Mouse (Mus musculus) testis, postnatal 14 days (tissue): ENCODE measurements at regions not wholly inside any gene's neighbourhood (a gene's known extent, or its start where the extent isn't known, plus 50 kb on each side); places are given as distances from the start of the nearest gene placed in this dataset.

Experiments used
- DNase-seq: peaks from one replicate; pipeline ENCODE4 v3.0.0; 2021; ENCODE audit warnings: low spot score

DNA sequence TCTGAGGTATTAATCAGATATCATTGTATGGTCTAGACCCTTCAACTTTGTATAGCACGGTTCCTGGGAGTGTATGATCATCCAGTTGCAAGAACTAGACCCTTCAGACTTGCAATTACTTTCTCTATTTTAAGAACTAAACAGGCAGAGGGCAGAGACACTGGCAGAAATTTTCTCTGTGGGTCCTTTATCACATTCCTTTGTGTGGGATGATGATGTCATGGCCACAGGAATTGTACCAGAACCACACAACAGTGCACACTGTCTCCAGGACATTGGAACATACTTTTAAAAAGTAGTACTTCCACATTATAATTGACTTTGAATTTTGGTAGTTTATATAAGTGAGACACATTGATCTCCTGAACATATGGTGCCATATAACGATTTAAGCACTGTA, 674.2 kb downstream of the Rfpl4b start:
- no peak for DNase-seq

DNA sequence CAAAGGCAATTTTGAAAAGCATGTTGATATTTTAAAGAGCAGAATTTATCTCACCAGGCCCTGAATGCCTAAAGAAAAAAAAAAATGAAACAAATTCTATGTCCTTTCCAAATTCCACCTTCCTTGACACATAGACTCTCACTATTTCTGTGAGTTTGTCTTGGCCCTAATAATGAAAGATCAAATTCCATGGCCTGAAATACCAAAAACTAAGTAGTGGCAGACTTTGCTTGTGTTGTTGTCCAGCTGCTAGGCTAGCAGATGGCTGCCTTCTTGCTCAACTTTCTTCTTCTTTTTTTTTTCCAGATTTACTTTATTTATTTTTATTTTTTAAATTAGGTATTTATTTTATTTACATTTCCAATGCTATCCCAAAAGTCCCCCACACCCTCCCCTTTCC, 682.4 kb downstream of the Rfpl4b start:
- DNase-seq, result no peak

DNA sequence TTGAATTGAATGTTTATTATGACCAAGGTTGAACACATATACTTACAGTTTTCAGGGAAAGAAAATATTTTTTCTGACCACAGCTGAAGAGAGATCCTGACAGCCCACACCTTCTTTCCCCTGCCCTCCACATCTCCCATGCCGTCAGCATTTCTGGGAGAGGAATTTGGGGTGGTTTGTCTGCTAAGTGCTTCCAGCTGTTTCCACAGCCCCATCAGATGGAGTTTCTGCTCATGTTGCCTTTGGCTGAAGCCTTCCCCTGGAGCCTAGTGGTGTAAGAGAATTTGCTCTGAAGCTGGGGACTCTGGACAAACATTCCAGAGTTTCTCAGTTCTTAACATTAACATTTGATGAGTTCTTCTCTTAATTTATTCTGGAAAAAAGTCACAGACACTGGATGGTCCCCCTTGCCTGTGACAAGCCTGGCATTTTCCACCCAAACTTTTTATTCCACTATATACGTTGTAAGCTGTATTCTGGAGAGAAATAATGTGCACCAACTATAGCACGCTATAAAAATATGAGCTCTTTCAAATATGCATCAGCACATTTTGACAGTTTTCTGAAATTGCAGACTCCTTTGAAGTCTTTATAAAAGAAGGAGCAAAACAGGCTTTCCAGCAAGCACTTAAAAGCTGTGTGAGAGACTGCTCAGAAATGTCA, 699.5 kb downstream of the Rfpl4b start:
- no peak for DNase-seq

DNA sequence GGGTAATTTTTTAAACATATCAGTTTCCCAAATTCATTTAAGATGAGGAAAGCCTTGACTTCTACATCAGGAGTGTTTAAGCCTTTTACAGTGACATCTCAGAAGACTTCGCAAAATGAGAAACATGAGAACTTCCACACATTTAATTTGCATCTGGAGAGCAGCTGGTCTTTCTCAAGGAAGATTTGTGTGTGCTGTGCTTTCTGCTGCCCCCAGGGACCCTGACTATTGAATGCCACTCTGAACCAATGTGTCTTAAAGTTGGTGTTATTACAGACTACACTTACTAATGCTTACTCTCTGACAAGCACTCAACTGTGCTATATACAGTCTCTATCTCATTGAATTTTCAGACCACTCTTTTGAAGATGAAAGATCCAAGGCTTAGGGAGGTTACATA, 703.0 kb downstream of the Rfpl4b start:
- DNase-seq, result no peak

DNA sequence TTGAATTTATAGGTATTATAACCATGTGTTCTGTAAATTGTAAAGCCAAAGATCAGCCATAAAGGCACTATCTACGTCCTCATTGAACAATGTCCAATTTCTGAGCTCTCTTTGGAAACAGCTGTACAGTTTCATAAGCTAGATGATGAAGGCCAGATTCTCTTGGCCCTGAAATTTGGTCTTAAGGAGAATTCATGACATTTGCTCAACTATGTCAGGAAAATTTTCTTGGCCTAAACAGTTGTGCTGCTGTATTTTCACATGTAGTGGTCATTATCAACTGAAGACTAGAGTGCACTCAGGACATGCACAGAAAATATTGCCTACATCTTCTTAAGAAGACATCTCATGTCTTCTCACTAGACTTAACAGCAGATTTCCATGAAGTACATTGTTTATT, 705.1 kb downstream of the Rfpl4b start:
- no peak for DNase-seq

DNA sequence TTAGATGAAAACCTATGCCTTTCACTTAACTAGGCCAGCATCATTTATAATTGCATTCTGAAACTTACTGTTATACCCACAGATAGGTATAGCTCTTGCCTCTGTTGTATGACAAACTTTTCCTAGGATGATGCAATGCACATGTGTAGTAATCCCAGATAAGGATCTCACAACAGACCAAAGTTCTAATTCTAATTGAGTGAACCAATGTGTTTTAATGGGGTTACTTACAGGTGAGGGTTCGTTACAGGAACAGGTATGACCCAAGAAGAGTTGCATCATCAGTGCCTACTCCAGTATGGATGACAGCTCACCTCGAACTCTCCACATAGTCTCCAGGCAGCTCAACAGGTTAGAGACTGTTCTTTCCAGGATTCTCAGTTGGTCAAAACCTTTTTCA, 707.4 kb downstream of the Rfpl4b start:
- DNase-seq, result no peak

DNA sequence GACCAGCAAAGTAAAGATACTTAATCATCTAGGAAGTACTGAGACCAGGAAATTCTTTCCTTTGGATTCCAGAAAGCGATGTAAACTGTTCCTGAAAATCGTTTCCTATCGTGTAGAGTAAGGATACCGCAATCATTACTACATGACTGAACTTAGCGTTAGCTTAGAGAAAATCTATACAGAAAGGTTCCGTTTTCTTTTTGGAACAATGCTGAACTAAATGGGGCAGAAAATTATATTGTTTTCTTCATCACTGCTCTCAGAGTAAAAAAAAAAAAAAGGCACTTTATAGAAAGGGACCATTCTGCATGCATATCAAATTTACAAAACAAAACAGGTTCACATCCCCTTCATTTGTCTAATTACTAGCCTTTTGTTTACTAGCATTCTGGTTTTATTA, 713.0 kb downstream of the Rfpl4b start:
- DNase-seq, result no peak

DNA sequence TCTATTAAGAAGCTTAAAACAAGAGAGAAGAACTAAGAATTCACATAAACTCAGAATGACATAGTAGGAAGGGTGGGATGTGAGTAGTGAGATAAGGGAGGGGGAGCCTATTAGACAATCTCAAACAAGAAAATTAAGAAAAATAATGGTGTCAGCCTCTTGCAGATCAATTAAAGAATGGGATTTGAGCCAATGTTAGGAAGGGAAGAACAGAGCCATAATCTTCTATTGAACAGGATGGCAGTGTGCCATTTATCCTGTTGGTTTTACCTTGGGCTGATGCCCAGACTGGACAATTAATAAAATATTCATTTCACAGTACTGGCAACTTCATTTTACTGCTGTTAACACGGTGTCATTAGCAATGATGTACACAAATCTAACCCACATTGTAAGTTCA, 718.0 kb downstream of the Rfpl4b start:
- no peak for DNase-seq

DNA sequence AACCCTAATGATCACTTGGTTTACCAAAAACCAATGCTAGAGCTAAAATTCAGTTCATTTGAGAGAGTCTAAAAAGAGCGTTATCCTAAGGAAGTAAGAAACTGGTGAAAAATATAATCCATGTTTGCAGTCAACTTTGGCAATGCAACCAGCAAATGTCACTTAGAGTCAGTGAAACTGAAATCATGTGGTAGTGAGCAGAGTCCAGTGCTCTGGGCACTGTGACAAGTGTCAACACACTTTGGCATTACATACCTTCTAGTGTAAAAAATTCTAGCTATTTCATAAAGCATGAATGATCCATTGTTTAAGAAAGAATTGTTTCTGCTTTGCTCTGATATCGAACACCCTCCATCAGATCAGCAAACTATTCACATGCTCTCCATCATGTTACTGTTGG, 743.1 kb downstream of the Rfpl4b start:
- no peak for DNase-seq

DNA sequence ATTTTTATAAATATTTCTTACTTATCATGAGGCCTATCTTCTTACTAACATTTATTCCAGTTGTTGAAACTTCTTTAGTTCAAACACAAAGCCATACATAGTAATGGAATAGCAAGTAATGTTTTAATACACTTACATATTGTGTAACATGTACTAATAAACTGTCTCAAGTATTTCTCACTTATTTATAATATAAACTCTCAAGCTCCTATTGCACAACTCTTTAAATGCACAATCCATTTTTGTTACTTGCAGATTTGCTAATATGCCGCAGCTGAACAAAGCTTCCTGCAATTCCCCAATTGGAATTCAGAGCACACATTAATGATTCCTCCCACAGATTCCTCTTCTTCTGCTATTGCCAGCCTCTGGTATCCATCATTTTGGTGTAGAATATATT, 749.2 kb downstream of the Rfpl4b start:
- DNase-seq, result no peak

DNA sequence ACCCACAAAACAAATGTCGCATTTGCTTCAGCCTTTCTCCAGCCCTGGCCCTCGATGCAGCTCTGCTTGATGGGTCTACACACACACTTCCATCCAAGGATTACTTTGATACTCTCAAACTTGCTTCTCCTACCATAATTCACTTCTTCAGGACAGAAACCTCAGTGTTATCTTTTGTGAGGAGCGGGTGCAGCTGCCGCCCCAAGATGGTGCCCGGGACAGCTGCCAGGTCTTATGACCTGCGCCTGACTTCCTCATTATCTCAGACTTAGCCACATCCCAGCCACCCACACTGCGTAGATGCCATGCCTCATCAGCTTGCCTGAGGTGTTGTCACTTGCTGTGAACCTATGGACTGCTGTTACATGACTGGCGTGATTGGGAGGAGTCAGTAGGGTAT, 762.5 kb downstream of the Rfpl4b start:
- DNase-seq, result no peak

DNA sequence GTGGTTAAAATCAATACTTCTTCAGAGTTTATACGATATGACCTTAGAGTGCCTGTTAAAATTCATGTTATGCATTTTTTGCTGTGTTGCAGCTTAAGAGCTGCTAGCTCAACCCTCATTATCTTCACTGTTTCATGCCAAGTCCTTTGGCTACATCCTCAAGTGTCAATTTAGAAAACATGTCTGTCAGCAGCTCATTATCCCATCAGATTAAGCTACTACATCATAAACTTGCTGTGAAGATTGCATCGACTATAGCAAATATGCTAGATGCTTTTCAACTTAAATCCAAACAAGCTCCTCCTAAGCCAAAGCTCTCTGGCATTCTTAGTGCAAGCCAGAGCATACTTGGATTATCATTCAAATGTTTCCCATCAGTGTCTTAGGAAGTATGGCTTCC, 811.1 kb downstream of the Rfpl4b start:
- no peak for DNase-seq

DNA sequence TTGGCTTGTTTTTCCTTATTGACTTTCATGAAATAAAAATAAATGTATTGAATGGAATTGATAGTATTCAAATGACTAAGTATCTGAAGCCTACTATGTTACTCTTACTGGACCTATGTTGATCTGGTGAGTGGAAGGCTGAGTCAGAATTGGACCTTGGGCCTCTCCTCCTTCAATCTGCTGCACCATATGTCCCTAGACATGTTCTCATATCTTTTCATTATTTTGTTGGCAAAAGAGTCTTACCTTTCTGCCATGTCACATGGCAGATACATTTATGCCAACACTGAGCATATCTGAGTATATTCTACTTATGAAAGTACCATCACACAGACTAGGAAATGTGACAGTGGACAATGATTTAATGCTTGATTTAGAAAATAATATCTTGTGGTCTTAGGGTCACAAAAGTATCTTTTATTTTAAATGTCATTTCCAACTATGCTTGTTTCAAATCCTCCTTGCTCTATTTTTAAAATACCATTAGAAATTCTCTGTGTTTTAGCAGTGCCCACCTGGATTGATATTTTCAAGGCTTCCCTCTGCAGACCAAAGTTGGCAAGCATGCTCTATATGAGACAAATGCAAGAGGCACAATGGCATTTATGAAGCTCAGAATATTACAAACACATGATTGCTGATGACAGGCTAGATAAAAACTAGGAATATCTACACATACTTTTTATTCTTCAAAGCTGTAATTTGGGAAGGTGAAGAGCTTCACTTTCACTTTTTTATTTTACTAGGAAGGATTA, 825.7 kb downstream of the Rfpl4b start:
- no peak for DNase-seq

DNA sequence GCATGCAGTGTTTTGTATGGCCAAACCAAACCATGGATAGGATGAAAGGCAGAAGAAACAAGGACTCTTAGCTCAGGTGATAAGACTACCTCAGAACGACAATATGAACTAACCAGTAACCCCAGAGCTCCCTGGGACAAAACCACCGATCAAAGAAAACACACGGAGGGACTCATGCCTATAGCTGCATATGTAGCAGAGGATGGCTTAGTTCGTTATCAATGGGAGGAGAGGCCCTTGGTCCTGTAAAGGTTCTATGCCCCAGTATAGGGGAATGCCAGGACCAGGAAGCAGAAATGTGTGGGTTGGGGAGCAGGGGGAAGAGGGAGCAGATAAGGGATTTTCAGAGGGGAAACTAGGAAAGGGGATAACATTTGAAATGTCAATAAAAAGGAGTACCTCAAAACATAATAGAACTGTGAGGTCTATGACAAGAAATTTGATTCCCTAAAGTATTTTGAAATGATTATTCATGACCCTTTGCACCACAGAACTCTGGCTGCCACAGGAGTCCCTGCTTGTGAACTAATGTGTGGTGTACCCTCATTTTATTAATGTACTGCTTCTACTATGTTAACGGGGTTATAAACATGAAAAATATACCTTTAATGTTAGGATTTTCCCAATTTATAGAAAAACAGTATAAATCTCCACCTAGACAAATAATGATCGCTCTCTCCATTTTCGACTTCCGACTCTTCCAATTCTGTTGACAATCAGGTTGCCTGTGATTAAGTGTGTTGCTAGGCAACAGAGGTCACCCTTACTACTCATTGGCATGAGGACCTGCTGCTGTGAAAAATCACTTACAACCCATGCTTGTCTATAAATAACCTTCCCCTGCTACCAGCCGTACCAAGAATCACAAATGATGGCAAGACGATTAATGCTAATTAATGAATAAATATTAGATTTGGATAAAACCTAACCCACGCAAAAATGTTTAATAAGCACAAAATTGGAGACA, 833.0 kb downstream of the Rfpl4b start:
- DNase-seq, result no peak

DNA sequence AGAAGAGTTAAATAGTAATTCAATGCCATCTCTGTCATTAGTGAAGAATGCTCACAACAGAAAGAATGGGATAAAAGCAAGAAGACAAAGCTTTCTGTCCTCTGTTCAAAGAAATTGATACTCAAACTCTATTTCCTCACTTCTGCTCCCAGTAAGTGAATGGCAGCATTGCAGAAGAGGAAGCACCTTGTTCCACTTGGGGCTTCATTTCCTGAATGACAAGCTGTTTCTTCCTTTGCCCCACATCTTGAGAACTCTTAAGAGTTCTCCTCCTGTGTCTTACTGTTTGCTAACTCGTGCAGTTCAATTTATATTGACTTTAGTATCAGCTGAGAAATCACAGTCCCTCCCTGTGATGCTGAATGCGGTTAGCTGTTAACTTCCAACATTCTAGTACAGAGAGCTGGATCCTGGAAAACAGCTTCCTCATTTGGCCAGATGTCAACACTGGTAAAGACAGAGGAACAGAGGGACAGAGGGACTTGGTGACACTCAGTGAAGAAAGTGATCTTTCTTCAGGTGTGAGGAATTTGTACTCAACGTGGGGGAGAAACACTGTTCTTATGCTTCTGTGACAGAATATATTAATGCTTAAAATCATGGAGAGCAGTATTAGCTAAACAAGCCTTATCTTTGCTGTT, 840.3 kb upstream of the Marcks start:
- DNase-seq, result no peak

DNA sequence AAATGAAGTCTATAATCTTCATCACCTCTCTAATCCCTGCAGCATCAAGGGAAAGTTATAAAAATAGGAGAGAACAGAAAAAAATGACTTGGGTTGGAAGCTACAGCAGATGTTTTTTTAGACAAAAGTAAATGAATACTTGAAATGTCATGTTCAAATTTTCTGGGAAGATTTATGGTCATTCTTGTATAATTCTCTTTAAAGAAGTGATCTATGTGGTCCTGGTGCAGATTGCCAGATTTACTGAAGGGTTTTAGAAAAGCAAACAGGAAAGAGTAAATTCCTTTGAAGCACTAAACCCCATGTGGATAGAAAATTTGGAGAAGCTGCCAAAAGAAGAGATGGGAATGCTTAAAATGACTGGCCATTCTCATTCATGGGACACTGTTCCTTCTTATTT, 821.3 kb upstream of the Marcks start:
- DNase-seq, result no peak

DNA sequence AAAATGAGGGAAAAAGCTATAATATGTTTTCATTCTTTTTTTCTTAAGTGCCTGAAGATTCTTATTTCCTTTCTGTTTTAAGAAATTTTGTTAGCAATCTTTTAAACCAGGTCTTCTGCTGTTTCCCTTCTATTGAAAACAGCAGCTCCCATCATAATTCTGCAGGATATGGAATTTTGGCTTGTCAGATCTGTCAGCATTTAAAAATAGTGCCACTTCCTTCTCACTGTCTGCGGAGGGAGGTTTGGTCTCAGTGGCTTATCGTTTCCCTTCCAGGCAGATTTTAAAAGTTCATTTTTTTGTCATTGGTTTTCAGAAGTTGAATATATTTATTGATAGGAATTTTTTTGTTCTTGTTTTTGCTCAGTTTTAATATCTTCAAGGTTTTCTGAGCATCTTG, 776.1 kb upstream of the Marcks start:
- no peak for DNase-seq

DNA sequence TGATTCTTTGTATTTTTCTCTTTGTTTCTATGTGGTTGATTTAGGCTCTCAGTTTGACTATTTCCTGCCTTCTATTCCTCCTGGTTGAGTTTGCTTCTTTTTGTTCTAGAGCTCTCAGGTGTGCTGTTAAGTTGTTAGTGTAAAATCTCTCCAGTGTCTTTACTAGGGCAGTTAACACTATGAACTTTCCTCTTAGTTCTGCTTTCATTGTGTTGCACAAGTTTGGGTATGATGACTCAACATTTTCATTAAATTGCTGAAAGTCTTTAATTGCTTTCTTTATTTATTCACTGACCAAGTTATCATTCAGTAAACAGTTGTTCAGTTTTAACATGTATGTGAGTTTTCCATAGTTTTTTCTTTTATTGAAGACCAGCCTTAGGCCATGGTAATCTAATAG, 772.9 kb upstream of the Marcks start:
- no peak for DNase-seq

DNA sequence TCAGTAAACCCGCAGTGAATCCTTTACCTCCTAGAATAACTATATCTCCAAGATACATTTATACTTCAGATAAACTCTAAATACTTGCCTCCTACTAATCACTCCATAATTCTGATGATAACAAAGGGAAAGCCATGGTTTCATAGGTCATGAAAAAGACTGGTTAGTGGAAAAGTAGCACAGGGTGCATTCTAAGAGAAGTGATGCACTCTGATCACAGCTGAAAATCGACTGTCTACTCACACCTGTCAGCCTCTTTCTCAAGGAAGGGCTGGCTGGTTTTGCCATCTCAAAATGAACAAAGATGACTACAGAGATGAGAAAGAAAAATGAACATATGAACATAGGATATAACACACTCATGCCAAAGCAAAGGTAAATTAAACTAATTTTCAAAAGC, 769.6 kb upstream of the Marcks start:
- no peak for DNase-seq

DNA sequence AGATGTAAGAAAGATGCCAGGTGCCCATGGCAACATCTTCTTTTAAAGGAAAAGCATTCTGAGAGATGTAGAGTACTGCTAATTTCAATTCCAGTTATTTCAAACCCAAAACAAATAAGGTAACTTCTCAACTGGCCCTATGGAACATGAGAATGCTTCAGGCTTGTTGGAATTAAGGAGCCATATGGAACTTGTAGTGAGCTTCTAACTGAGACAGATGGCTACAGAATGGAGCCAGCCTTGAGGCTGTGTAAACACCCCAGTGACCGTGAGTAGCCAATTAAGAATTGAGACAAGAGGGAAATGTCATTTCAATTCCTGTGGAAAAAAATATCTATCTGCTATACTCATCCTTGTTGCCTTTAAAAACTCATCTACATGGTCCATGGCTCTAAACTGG, 769.0 kb upstream of the Marcks start:
- no peak for DNase-seq

DNA sequence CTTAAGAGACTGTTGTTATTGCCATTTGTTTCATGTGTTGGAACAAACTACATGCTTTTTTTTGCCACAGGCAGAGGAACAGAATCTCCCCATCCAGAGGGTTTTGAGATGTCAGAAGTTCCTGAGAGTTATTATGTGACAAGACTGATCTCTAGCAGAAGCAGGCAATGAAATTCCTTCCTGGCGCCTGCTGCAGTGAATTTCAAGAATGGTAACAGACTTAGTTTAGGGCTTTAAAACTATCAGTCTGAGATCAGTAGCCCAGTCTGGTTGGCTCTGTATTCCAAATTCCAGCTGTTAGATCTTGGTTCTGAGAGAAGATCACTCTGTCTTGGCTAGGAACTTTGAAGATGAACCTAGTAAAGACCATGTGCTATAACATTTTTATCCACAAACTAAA, 749.2 kb upstream of the Marcks start:
- DNase-seq, result no peak

DNA sequence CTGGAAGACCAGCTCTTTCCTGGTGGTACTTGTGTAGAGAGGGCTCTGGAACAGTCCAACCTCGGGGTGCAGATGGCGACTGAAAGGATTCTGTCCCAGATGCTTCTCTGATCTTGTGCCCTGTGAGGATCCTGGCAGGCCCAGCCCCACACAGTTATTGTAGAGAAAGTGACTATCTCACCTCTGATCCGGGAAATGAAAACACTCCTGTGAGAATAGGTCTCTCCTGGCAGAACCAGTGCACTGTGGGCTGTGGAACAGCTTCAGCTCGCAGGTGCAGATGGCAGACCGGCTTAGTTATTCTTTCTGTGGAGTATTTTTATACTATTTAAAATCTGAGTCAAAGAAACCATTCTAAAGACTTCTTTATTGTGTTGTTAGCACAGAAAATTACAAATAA, 742.1 kb upstream of the Marcks start:
- DNase-seq, result no peak
